Mouse (Mus musculus) forelimb bud, embryonic 11.5 days (tissue): Measurements from ENCODE around the gene Zmynd10.

ENCODE experiments used
- DNase-seq: peaks from one replicate; pipeline ENCODE4 v3.0.0-alpha.2; 2012; ENCODE audit warnings: low read depth, low spot score

Zmynd10 gene

DNA sequence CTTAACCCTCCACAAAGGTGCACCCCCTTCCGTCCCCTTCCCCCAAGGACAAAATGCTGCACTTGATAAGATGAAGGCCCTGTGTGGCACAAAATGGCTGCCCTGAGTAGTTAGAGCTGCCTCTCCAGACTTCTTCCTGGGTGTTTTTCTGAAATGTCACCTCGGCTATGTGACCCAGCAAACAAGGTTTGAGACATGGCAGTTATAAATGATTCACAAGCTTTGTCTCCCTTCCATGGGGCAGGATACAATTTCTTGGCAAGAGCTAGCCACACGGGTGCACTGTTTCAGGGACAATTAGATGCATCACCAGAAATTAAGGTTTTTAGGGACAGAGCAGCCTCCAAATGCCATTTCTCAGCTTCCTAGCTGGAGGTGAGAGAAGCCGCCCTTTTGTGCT is 6.7 kb upstream of the Zmynd10 start:
- no peak for DNase-seq

DNA sequence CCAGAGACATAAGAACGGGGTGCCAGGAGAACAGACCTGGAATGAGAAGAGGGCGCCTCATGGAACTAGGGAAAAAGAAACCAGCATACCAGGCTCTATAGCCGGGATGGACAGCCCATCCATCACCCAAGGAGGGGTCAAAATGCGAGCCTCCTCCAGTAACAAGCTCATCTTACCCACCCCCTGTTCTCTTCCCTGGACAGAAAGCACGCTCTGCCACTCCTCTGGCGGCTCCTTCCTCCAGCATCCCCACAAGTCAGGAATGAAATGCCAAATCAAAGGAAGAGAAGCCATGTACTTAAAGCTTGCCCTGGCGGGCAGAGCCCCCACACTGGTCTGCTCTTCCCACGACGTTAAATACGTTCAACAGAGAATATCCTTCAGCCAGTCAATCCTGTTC is 6.1 kb upstream of the Zmynd10 start:
- DNase-seq, result no peak

DNA sequence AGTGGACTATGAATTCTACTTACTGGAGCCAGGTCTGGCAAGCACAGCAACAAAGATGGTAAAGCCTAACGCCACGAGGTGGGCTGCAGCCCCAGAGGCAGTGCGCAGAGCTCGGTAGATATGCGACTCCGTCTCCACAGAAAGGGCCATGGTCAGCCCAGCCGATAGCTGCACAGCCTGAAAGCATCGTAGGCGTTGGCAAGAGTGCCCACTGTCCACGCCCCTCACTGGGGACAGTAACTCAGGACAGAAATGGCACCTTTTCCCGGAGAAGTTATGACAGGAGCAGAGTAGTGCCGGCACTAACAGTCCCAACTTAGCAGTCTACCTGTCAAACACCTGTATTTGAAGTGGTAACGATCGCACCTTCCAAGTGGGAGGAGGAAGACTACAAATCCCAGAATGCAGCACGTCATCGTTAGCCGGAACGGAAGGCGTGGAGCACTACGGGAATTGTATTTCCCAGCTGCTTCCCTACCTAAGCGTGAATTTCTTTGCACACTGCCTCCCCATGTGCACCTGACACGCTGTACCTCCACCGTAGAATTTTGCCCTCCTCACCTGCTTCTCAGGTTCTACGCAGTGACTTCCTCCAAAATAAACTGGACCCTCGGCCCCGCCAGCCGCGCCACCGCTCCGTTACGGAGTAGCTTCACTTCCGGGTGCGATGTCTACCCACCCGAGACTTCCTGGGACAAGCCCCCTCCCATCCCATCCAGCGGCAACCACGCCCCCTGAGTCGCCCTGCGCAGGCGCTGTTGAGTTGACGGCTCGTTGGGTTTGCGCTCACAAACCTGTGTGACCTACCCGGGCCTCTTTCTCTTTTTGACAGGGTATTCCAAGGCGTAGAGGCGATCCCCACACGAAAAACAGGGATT is 5.4 kb upstream of the Zmynd10 start, which contains the start of the genes Cyb561d2 and Nprl2:
TSS of gene Cyb561d2 (minus strand) at position 720 of the 878 bp plus-strand sequence.
TSS of gene Nprl2 (plus strand) at position 753 of the 878 bp plus-strand sequence.
- DNase-seq, result peak; percentile 93

DNA sequence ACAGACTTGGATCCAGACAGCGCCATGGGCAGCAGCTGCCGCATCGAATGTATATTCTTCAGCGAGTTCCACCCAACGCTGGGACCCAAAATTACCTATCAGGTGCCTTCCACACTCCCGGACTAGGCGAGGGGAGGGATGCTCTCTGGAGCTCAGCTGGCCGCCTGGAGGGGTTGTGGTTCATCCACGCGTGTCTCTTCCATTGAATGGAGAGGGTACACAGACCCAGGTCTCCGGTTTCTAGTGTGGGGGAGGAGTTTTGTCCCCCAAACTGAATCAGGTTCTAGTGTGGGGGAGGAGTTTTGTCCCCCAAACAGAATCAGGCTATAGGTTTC is 4.8 kb upstream of the Zmynd10 start:
- no peak for DNase-seq

DNA sequence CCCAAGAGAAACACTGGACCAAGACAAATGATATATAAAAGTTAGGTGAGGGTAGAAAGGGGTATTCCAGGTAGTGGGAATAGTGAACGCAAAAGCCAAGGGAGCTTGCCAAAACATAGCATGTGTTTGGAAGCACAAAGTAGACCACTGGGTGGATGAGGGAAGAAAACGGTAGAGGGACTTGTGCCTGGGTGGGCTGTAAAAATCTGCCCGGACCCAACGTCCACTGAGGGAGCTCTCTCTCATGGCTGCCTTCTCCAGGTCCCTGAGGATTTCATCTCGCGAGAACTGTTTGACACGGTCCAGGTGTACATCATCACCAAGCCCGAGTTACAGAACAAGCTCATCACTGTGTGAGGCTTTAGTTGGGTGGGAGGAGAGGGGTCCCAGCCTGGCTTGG is 4.4 kb upstream of the Zmynd10 start:
- no peak for DNase-seq

DNA sequence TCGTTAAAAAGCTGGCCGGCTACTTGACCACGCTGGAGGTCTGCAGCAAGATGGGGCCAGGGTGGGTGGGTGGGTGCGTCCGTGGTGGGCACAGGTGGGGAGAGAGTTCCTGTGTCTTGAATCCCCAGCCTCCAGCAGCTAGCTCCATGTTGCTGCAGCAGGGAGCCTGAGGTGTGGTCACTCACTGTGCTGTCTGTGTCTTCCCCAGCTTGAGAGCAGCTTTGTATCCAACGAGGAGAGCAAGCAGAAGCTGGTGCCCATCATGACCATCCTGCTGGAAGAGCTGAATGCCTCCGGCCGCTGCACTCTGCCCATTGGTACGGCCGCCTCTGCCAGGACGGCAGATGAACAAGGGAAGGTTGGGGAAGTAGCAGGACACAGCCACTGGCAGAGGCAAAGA is 3.8 kb upstream of the Zmynd10 start:
- DNase-seq, result no peak

DNA sequence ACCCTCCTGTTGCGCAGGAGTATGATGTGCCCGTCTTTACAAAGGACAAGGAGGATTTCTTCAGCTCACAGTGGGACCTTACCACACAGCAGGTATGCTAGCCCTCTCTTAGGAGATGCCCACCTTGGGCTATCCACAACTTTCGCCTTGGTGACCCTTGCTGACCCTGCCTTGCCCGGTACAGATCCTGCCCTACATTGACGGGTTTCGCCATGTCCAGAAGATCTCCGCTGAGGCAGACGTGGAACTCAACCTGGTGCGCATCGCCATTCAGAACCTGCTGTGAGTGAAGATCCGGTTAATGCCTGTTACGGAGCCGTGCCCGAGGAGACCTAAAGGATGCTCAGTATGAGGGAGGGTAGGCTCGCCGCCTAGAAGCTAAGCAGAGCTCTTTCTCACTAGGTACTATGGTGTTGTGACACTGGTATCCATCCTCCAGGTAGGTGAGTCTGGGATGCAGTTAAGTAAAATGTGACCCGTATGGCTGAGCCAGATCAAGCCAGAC is 2.9 kb upstream of the Zmynd10 start:
- DNase-seq, result no peak

DNA sequence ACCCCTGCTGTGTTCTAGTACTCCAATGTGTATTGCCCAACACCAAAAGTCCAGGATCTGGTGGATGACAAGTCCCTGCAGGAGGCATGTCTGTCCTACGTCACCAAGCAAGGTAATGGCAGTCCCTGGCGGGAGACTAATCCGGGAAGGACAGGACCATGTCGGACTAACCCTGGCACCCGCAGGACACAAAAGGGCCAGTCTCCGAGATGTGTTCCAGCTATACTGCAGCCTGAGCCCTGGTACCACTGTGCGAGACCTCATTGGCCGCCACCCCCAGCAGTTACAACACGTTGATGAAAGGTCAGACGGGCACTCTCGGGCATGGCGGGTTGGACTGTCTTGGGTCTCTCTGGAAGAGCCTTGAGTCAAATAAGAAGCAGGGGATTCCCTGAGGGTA is 2.4 kb upstream of the Zmynd10 start:
- no peak for DNase-seq

DNA sequence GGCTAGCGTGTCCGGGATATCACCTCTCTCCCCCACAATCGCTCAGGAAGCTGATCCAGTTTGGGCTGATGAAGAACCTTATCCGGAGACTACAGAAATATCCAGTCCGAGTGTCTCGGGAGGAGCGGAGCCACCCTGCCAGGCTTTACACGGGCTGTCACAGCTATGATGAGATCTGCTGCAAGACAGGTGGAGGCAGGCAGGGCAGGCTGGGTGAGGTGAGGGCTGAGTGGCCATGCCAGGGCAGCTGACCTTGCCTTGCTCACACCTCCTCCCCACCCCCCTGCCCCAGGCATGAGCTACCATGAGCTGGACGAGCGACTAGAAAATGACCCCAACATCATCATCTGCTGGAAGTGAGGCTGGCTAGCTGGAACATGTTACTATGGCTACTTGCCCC is 1.9 kb upstream of the Zmynd10 start:
- DNase-seq, result no peak

DNA sequence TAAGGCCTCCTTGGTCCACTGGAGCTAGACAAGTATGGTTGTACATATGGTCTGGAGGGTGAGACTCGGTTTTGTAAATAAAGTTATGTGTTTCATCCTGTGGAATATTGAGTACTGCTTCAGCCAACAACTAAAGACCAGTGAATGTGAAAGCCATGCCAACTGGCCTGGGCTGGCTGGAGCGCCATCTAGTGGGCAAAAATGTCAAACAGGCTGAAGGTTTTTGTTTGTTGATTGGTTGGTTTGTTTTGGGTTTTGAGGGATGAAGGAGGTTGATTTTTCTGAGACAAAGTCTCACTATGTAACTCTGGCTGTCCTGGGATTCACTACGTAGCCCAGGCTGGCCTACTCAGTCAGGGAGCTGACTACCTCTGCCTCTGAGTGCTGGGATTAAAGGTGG is 1.5 kb upstream of the Zmynd10 start:
- no peak for DNase-seq

DNA sequence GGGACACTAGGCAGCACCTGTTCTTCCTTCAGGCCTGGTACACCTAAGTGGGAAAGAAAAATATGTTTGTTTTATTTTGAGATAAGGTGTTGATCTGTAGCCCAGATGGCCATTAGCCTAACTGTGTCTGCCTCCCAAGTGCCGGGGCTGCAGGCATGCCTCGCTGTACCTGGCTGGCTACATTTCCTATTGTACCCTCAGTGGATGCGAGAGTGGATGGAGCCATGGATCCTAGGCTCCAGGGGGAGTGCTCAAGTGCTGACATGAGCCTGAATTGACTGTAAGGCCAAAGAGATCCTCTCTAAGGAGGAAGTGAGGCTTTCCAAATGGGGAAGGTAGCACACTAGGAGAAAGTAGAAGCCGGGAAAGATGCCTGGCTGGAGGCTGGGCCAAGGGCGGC is 859 bp downstream of the Zmynd10 start:
- DNase-seq, result no peak

DNA sequence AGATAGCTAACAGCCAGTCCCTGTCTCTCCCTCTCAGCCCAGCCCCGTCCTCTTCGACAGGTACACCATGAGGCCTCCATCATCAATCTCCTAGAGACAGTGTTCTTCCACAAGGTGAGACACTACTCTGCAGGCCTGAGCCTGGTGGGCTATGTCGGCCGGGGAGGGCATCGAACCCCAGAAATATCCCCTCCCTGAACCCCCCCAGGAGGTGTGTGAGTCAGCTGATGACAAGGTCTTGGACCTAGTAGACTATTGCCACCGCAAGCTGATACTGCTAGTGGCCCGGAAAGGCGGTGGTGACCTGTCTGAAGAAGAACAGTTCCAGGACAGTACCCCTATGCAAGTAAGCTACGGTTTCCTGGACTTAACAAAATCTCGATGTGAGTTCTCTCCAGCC is 1.7 kb downstream of the Zmynd10 start:
- DNase-seq, result no peak

DNA sequence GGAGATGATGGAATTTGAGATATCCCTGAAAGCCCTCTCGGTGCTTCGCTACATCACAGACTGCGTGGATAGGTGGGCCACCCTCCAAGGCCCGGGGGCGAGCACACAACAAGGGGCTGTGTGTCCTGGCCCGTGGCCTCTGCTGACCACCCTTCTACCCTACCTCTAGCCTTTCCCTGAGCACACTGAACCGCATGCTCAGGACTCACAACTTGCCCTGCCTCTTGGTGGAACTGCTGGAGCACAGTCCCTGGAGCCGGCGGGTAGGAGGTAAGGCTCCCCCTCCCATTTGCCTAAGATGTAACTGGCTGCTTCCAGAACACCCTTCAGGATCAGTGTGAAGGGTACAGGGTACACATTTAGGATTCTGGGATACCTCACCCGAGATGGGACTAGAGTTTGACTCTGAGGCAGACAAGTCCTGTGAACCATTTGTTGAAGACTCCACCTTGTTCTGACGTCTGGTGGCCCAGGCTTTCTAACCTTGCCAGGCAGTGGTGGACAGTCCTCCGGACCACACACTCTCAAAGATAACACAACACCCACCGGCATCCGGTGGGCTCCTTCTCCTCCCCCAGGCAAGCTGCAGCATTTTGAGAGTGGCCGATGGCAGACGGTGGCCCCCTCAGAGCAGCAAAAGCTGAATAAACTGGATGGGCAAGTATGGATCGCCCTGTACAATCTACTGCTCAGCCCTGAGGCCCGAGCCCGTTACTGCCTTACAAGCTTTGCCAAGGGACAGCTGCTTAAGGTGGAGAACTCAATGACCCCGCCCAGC is 2.4 kb downstream of the Zmynd10 start:
- no peak for DNase-seq

DNA sequence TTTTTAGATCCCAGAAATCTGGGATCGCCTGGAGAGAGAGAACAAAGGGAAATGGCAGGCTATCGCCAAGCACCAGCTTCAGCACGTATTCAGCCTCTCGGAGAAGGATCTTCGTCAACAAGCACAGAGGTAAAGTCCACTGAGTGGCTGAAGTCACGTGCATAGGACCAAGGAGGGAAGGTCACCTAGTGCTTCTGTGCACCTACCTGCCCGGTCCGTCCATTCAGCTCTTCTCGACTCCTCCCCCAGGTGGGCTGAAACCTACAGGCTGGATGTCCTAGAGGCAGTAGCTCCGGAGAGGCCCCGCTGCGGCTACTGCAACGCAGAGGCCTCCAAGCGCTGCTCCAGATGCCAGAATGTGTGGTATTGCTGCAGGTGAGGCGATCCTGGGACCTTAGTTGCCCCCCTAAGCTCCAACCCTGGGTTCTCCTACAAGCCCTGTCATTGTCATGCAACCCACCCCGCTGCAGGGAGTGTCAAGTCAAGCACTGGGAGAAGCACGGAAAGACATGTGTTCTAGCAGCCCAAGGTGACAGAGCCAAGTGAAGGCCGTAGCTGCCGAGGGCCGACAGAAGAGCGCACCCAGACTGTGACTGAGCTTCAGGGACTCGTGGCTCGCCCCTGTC is 3.5 kb downstream of the Zmynd10 start:
- no peak for DNase-seq

DNA sequence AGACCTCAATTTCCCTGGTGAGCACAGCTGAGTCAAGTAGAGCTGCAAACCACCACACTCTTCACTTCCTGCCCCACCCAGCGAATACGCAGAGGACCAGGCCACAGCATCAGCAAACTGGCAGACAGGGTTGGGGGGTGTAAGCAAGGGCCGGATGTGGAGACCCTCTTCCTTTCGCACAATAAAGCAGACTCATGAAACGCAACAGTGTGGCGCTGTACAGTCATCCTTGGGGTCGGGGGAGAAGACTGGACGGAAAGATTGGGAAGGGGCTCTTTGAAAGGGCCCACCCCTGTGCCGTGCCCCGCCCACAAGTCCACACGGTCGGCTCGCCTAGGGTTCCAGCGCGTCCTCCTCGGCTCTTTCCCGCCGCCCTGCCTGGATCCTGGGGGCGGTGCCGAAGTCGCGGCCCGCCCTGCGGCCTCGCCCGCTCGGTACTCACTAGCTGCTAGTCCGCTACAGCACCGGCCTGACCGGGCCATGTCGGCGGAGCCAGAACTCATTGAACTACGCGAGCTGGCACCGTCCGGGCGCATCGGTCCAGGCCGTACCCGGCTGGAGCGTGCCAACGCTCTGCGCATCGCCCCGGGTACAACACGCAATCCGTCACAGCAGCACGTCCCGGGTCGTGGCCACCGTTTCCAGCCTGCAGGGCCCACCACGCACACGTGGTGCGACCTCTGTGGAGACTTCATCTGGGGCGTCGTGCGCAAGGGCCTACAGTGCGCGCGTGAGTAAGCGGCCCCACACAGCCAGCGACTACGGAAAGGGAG is 4.2 kb downstream of the Zmynd10 start, which contains the start of gene Rassf1:
TSS of gene Rassf1 (plus strand) at position 439 of the 773 bp plus-strand sequence.
- peak; percentile 66 for DNase-seq

DNA sequence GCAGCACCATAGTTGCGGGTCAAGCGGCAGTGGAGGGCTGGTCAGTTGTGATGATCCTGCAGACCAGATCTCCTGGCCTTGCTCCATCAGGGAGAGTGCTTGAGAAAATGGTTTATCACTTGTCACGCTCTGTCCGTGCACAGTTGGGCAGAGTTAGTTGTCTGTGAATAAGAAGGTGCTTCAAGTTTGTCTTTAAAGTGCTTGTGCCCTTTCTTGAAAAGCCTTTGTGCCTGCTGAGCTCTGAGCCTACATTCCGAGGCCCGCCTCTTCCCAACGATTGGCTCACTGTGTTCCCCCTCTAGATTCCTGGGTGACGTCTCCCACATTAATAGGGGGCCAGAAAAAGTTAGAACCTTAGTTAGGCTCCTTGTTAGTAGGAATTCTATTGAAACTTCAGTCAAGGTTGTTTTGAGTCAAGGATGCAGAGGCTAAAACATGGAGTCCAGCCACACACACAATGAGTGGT is 4.8 kb downstream of the Zmynd10 start:
- no peak for DNase-seq

DNA sequence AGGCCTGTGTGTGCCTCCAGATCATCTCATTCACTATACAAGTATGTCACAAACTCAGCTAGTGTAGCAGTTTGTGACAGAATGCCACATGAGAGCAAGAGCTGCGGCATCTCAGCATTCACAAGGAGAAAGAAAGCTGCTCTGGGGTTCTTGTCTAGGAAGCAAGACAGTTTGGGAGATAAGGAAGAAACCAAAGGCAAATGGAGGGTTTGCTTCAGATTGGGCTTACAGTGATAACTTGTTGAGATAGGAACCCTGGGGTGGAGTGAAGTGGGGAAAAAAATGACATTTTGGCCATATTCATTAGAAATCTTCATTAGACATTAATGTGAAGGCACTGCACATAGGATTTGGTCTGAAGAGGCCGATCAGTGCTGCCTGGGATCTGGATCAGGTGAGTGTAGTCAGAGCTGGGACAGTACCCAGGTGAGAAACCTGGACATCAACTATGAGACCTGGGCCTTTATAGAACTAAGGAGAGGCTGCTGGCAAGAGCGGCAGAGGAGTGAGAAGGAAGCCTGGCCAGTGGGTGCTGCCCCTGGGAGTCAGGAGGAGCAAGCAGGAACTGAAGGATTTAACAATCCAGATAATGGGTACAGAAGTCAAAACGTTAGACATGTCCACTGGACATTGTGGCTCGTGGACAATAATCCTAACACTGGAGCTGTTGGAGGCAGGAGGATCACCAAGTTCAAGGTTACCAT is 5.7 kb downstream of the Zmynd10 start:
- no peak for DNase-seq

DNA sequence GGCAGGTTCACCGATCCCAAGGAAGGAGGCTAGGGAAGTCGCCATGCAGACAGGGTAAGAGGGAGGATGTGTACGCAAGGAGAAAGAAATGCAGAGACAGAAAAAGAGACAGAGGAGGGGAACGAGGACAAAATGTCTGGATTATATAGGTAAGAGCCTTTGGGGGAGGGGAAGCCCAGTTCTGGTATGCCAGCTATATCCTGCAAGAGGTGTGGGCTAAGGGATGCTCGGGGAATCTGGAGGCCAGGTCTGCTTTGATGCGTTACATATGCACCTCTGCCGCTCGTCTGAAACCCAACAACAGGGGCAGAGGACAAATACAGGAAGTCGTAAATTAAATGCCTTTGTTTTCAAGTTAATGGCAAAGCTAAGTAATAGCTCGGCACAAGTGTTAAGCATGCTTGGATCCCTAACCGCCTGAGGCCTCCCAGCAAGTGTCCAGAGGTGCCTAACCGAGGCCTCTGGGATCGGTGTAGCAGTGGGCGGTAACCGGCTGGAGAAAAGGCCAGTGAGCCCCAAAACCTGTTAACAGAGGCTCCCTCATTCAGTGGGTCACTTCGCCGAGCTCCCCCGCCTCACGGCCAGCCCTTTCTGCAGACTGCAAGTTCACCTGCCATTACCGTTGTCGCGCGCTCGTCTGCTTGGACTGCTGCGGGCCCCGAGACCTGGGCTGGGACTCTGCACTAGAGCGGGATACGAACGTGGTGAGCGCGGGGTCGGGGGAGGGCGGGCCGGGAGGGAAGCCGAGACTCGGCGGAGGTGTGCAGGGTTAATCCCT is 6.6 kb downstream of the Zmynd10 start:
- DNase-seq, result peak; percentile 48

DNA sequence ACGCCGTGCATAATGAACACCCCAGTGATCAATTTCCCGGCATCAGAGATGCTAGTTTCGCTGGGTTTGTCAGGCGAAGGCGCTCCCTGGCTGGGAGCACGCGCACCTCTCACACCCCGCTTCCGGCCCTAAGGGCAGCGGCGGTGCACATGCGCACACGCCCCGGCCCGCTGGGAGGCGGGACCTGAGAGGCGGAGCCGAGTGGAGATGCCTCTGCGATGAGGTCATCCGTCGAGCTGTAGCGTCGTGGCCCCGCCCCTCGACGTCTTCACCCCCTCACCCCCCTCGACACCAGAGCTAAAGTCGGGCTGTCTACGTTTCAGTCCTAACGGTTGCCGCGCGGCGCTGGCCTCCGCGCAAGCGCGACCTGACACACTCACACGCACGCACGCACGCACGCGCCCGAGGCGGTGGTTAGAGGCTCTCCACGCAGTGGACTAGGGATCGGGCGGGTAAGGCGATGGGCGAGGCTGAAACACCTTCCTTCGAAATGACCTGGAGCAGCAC is 7.3 kb downstream of the Zmynd10 start:
- DNase-seq, result peak; percentile 99

DNA sequence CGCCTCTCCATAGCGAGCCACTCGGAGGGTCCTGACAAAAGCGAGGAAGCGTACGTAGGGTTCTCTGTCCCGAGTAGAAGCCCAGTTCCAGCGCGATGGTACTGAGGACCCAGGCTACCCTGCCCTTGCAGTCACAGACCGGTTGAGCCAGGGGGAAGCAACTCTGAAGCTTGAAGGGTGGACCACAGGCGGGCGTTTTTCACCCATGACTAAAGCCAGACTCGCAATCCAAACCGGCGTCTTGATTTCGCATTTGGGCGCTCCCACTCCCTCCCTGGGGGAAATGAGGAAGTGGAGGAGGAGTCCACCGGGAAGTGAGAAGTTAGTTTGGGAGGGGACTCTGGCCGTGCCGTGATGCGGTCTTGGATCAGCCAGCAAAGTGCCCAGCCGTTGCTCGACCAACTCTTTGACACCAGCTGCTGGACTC is 7.9 kb downstream of the Zmynd10 start:
- DNase-seq, result no peak
